Mouse (Mus musculus) ovary, postnatal 10 days (tissue): ENCODE data around the gene Cxcl16.
"Not testable (repeated sequence)": the region's sequence is repeated elsewhere in the genome, so short reads cannot be mapped to it uniquely, and the experiment has no call there.

Source experiments
- DNase-seq: peaks from one replicate; pipeline ENCODE4 v3.0.0; 2022; ENCODE audit warnings: low spot score

Gene Cxcl16

DNA sequence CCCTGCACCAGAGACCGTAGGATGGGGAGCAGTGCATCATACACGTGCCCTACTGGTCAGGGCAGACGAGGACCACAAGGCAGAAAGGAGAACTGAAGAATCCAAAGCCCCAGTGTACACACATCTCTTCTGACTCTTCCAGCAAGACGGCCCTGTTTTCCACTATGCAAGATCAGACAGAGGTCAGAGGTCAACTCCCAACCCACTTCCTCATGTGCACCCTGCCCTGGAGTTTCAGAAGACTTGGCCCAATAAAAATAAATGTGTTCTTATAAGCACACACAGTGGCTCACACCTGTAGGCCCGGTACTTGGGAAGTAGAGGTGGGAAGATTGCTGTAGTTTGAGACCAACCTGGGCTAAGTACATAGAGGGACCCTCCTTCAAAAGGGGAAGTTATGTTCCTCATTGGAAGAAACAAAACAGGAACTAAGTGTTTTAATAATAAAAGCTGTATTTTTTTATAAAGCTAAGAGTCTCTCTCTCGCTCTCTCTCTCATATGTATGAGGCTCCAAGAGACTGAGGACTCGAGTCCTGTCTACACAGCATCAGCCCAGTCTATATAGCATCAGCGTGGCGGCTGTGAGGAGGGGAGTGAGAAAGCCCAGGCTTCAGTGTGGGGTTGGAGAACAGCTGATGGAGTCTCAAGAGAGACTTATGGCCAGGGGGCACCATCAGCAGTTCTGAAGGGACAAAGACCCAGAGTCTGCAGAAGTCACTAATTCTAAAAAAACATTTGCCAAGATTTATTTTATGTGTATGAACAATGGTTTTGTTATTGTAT is 6.3 kb downstream of the Cxcl16 start:
- DNase-seq = no peak

DNA sequence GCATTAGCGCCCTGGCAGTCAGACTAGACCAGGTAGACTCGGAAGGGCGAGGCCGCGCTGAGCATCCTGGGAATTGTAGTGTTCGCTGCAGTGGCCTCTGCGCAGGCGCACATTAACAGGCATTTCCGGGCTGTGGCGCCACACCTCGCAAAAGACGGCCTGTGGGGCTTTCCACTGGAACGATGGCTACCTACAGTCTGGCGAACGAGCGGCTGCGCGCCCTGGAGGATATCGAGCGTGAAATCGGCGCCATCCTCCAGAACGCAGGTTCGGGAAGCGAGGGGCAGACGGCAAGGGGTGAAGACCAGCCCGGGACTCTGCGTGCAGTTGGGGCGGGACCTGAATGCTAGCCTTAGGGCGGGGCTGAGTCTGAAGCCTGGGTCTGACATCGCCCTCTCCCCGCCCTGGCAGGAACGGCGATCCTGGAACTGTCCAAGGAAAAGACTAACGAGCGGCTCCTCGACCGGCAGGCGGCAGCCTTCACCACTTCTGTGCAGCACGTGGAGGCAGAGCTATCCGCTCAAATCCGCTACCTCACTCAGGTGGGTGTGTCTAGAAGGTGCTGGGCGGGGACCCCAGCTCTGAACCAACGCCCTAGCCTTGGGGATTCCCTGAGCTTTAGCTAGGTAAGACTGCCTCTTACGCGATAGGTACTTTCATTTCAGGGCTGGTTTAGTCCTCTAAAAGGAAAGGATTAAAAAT is 7.8 kb downstream of the Cxcl16 start, which contains the start of gene Med11:
Gene Med11, plus strand, starts transcription at position 123 of the 702 bp plus-strand sequence.
- DNase-seq = peak; percentile 93

DNA sequence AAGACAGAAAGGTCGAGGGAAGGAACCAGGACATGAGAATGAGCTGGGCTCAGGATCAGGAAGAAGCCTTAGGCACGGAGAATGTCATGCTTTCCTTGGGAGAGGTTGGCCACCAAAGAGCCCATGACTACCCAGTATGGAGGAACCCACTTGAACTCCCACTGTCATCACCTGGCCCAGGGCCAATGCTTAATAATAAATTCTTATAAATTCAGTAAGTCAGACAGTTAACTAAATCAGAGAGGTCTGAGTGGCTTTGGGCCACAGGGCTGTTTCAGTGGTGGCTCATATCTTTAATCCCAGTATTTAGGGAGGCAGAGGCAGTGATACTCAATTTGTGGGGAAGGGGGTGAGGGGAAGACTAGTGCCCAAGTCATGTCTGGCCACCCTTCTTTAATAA is 8.9 kb downstream of the Cxcl16 start:
- no peak for DNase-seq

DNA sequence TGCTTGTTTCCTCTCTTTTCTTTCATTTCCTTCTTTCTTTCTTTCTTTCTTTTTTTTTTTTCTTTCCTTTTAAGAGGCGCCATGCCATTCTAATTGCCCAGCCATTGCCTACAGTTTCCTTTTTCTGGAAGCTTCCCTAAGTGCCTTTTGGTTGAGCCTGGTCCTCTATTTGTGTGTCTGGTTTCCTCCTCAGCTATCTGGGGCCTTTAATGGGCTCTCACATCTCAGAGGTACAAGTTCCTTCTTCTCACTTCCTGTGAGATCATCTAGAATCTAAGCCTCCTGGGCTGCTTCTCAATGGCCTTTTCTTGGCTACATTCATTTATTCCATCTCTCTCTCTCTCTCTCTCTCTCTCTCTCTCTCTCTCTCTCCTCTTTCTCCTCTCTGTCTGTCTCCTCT is 12.4 kb downstream of the Cxcl16 start:
- no peak for DNase-seq

DNA sequence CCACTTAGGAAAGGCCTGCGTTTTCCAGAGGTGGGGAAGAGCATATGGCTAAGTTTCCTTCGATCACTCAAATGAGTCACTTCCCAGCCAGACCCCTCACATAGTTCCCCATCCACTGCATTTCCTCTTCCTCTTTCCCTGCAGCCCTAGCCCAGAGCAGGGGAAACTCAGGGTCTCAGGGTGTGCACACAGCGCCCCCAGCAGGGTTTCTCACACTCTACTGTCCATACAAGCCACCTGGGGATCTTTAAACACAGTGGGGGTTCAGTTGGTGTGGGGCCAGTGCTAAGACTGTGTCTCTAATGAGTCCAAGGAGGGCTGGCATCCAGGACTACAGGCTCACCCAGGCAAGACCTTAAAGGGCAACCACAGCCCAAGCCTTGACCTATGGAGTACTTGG is 13.0 kb downstream of the Cxcl16 start:
- DNase-seq = no peak

DNA sequence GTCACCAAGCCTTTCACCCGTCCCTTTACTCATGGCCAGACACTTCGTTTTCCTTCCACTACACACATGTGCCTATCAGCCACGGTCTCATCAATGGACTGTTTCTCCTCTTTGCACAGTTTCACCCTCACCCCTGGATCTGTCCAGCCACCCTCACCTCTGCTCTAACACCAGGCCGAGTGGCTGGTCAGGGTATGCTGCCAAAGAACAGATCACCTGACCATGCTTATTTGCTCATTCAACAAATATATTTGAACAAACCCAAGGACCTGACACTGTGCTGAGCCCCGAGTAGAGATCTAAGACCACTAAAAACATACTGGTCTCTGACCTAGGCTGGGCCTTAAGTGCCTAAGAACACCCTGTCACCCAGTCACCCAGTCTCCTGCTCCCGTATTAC is 15.1 kb downstream of the Cxcl16 start:
- DNase-seq = no peak

DNA sequence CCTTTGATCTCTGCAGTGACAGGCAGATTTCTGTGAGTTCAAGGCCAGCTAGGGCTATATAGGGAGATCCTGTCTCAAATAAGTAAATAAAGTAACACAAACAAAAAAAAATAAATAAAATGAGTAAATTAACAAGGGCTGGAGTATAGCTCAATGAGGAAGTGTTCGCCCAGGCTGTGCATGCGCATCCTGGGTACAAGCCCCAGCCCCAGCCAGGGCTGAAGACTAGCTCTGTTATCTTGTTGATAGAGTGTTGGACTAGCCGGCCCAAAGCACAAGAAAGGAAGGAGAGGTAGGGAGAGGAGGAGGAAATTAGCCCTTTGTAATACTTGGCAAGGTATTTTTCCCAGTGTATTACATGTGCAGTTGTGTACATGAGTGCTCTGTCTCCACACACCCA is 15.8 kb downstream of the Cxcl16 start:
- no peak for DNase-seq

DNA sequence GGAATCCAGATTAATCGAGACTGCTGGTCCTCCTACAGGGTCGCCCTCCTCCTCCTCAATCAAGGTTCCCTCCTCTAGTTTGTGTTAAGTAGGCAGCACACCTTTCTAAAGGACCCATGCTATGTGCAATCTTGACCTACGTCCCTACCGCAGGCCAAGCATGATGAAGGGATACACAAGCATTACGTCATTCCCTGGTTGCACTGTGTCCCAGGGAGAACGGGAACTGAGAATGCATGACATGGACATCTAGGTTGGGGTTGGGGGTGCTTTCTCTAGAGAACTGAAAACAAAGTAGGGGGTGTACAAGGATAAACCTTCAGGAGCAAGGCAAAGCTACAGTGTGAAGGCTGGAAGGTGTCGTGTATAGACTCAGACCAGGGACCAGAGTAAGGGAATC is 17.9 kb downstream of the Cxcl16 start:
- DNase-seq = no peak

DNA sequence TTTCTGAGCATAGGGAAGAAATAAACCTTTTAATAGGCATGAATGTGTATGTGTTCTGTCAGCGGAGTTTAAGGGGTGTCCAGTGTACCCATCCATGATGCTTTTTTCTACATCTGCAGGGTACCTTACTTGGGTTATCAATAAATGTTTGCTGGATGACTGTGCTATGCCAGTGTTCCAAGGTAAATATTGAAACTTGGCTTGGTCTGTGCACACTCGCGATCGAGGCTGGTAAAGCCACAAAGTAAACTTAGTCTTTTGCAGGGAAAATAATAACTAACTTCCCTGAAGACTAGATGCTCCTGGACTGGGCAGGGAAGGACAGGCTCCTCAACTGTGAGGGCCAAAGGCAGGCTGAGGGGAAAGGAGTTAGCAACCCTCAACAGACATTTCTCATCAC is 19.1 kb downstream of the Cxcl16 start:
- DNase-seq = no peak

DNA sequence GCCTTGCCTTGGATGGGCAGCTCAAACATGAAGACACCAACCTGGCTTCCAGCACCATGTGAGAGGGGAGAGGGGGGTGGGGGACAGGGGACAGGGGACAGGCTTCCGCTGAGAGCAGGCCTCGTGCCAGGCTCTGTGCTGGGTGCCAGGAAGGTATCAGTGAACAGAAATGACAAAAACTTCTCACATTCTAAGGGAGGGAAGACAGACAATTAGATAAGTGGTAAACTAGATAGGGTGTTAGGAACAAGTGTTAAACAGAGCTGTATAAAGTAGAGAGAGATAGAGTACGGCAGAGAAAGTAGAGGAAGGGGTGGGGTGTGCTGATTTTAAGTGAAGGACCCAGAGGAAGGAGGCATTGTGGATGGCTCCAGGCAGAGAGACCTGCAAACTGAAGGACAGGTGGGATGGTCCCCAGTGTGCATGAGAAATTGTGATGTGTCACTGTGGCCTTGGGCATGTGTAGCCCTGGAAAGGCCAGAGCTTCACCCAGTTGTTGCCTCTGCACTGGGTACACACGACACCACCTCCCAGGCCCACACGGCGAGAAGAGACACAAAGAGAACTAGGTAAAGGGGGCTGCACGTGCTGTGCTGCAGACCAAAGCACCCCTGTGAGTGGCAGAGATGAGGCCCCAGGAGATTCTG is 20.9 kb downstream of the Cxcl16 start:
- no peak for DNase-seq

DNA sequence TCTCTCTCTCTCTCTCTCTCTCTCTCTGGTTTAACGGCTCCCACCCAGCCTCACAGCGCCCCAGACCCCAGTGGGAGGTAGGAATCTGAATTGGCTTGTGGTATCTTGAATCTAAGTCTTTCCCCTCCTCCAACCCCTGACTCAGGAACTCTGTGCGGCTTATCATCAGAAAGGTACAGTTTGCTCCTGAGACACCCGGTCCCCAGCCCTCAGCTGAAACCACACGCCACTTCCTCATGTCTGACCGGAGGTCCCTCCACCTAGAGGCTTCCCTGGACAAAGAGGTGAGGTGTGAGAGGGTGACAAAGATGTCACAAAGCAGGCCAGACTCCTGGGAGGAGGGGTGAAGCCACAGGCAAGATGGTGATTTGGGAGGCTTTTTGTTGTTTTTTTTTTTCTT is 22.4 kb downstream of the Cxcl16 start:
- DNase-seq = no peak

DNA sequence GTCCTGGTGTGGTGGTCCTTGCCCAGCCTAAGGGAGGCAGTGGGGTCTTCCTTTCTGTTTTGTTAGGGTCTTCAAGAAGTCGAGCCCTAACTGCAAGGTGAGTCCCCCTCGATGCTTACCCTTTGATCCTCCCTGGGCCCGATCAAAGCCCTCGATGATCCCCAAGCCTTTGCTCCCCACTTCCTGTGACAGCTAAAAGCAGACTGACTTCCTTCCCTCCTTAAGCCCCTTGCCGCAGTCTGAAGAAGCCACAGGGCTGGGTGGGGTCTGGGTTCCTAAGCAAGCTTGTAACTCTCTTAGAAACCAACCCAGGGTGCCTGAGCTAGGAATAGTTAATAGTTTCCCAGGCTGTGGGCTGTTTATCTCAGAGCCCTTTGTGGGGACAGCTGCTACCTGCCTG is 24.3 kb downstream of the Cxcl16 start:
- DNase-seq = no peak

DNA sequence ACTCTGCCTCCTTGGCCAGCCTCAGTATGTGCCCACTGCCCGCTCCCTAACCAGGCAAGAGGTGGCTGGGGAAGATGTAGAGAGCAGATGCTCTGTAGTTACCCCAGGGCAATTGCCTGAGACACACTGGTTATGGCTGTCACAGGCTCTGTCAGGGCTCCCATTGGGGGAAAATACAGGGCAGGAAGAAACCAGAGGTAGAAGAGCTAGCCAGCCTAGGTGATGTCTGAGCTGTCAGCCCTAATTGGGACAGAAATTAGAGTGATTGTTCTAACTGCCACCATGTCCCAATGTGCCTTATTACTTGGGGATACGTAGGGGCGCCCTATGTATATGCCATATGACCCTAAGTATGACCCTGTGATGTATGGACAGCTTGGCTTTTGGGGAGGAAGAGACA is 25.8 kb downstream of the Cxcl16 start:
- DNase-seq = no peak

DNA sequence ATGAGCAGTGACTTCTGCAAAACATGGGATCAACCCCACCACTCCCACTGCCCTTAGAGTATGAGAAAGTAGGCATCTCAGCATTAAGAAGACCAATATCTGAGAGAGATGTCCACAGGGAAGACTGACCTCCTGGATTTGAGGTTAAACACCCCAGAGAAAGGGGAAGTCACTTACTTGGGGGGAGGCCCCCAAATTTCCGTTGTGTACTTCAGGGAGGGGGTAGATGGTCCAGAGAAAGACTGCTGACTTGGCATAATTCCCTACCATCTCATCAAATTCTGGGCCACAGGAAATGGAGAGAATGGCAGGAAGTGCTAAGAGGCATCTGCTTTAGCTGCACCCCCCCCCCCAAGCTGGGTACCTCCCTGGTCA is 26.2 kb downstream of the Cxcl16 start:
- DNase-seq = no peak

DNA sequence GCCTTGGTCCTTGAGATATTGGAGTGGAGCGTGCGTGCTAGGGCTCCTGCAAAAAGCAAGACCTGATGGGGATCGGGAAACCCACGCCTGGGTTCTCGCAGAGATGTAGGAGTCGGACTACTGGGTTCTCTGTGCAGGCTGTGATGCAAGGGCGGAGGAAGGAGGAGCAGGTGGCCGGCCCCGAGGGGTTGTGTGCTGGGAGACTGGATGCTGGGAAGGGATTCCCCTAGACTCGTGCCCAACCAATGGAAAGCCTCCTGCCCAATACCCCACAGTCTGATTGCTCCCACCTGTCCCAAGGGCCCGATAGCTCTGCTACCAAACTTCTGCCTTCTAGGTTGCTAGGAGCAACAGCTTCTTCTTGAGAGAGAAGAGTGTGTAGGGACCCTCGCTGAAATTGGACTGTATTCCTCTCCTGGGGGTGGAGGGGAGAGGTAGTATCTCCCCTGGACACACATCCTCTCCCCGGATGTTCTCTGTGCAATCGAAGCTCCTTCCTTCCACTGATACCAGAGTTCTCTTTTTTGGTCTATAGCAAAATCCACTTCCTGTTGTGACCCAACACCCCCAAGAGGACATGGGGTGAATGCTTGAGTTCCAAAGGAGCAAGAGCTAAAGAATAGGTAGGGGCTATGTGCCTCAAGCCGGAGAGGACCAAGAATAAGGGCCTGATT is 26.8 kb downstream of the Cxcl16 start:
- DNase-seq = no peak

DNA sequence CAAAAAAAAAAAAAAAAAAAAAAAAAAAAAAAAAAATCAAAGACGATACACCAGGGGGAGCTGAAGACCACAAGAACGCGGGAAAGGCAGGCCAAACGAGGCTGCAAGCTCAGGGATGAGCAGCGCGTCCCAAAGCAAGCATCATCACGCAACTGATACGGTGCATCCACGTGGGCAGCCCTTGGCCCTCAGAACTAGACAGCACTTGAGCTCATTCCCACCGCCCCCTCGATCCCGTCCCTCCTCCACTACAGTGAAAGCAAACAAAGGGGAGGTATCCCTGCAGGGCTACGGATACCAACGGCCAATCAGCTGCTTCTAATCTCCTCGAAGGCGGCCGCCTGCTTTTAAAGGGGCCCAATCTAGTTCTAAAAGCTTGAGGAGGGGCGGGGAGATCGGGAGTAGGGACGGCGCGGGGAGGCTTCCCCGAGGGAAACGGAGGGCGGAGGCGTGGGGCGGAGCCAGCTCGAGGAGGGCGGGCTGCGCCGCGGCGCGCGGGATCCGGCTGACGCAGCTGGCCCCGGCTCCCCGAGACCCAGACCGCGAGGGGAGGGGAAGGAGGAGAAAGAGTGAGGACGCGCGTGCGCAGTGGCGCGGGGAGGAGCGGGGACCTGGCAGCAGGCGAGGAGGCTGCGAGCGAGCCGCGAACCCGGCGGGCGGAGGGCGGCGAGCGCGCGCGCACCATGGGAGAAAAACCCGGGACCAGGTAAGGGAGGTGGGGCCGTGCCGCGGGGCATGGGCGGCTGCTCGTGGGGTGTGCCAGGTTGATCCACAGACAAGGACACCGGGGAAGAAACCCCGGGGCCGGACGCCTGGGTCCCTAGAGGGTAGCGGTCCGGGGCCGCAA is 27.5 kb downstream of the Cxcl16 start, which contains the start of gene Arrb2:
Gene Arrb2, plus strand, starts transcription at position 588 of the 847 bp plus-strand sequence.
- DNase-seq = peak; percentile 93

DNA sequence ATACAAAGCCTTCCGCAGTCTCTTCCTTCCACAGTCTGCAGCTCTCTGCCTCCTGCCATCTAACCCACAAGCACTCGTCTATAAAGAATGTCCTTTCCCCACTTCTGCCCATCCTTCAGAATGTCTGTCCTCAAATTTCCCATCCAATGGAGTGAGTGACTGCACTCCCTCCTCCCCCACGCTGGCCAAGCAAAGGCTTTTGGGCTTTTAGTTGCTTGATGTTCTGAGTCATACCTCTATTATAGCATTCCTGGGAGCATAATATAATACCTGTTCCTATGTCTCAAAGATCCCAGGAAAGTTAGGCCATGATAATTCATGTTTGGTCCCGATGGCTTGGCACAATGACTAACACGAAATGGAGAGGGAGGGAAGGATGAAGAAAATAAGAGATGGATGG is 28.2 kb downstream of the Cxcl16 start:
- DNase-seq = no peak

DNA sequence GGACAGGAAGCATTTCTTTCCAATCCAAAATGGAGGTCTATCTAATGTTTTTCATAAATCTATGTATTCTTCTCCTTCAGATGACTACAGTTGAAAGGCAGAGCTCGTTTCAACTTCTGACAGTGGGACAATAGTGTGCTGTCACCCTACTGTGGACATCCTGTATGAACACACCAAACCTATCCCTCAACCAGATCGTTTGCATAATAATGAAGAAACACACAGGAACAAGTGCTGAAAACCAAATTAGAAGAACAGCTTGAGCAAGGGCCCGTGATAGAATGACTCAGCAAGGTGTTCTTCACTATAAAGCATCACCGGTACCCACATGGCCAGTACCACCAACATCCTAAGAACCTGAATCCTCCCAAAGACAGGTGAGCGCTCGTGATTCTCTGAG is 33.2 kb downstream of the Cxcl16 start:
- not testable (repeated sequence) for DNase-seq

DNA sequence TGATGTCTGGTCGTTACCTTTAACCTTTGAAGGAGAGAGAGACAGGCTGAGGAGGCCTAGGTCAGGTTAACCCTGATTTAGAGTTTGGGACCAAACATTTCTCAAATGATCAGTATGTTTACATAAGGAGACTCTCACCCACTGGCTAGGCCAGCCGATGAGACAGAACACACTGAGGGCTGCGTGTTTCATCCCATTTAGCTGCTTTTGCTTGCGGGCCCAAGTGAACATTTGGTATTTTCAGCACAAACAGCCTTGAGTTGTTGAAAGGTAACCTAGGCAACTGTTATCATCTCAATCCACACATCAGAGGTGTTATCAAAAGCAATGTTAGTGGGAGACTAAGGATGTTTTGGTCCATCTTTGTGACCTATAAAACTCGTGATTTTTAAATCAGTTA is 40.3 kb downstream of the Cxcl16 start:
- no peak for DNase-seq

DNA sequence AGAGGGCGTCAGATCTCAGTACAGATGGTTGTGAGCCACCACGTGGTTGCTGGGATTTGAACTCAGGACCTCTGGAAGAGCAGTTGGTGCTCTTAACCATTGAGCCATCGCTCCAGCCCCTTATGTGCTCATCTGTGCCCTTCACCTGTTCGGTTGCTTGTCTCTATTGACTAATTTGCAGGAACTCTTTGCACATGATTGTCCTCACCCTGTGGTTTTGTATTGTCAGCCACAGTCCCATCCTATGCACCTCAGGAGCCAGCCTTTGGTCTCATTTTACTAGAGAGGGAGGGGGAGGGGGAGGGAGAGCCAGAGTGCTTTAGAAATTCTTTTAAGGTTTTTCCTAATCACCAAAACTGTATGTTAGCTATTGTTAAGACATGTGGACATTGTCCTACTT is 41.6 kb downstream of the Cxcl16 start:
- no peak for DNase-seq

DNA sequence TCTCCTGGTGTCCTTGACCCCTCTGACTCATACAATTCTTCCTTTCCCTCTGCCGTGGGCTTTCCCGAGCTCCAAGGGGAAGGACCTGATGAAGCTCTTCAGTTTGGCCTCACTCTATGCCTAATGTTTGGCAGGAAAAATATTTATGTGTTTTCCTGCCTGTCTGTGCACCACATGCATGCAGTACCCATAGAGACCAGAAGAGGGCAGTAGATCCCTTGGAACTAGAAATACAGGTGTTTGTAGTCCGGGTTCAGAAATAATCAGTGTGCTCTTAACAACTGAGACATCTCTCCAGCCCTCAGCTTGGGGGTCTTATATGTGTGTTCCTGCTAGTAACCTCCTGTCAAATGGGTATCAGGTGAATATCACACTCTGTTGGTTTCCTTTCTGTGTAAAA is 45.8 kb downstream of the Cxcl16 start:
- DNase-seq = peak; percentile 42

DNA sequence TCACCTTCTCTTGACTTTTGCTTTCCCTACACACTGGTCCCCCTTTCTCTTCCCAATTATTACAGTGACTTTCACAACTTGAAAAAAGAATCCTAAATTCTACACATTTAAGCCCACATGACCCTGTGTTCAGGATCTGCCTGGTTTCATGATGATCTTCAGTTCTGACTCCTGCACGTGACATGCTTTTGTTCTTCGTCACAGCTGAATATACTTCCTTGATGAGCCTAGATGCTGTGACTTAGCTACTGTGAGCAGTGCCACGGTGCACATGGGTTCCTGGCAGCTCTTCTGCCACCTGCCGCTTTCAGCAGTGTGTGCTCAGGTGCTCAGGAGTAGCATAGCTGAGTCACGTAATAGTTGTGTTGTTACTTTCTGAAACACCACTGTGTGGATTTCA is 47.2 kb downstream of the Cxcl16 start:
- DNase-seq = no peak
